Mouse (Mus musculus) spleen, adult 10 weeks (tissue): ENCODE results near the gene Spns1. TPM values are rescaled to one million over a fixed set of nuclear protein-coding genes. Genes with fewer than 3 reads are reported as not detected.

Source experiments
- polyA plus RNA-seq: library from polyadenylated mRNA; stranded (reverse); fragments of 350-450 nt; fragmentation: Illumina TruSeq; extraction: RNeasy Lipid Tissue Mini Kit (QIAGEN cat#74804); gene quantifications from one replicate; pipeline ENCODE4 v1.2.3, GENCODE M21; 2015; ENCODE audit warnings: low replicate concordance; ENCODE audit not compliant: insufficient read depth

Gene Spns1
- polyA plus RNA-seq, result 18.3 TPM

DNA sequence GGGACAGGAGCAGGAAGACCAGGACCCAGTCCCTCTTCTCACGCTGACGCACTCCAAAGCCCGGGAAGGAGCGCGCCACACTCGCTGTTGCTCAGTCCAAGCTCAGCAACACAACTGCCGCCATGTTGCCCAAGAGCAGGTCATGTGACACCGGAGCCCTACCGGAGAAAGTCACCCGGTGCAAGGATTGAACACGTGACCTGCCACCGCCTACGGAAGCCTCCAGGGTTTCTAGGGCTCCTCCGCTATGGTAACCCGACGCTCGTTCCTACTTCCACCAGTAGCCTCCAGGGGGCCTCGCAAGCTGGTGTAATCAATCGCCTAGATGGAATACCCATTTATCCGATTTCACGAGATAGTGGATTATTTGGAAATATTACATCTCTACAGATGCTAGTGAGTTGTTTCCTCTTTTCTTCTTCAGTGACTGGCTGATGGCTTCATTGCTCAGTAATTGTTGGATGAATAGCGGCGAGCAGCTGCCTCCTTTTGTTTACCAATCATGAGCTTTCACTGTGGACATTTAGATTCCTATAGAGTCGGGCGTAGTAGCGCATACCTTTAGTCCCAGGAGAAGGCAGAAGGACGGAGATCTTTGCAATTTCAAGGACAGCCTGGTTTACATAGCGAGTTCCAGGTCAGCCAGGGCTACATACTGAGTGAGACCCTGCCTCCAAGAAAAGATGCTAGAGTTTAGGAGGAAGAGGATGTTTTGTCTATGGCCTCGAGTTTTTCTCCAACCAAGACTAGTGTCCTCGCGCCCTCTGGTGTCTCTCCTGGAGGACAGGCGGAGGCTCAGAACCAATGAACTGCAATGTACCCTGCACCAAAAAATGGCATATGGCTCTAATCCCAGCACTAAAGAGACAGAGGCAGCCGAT, at the start of gene Spns1:
TSS of gene Spns1 (minus strand) at position 173 of the 881 bp plus-strand sequence.

DNA sequence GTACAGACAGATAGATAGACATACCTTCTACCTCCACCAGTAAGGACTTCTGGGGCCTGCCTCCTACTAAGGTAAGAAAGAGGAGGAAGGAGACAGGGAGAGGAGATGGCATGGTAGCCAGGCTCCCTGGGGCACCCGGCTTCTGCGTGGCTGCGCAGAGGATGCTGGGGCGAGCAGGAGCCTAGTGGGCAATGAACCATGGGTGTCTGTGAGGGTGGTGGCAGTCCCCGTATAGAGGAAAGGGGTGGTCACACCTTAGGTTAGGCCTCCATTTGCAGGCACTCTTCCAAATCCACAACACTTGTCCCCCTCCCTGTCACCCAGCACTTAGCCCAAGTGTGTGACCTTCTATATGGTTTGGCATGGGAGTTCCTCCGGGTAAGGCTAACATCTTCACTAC, 37.5 kb upstream of the Spns1 start, which contains the start of gene Cd19:
TSS of gene Cd19 (minus strand) at position 165 of the 400 bp plus-strand sequence.

DNA sequence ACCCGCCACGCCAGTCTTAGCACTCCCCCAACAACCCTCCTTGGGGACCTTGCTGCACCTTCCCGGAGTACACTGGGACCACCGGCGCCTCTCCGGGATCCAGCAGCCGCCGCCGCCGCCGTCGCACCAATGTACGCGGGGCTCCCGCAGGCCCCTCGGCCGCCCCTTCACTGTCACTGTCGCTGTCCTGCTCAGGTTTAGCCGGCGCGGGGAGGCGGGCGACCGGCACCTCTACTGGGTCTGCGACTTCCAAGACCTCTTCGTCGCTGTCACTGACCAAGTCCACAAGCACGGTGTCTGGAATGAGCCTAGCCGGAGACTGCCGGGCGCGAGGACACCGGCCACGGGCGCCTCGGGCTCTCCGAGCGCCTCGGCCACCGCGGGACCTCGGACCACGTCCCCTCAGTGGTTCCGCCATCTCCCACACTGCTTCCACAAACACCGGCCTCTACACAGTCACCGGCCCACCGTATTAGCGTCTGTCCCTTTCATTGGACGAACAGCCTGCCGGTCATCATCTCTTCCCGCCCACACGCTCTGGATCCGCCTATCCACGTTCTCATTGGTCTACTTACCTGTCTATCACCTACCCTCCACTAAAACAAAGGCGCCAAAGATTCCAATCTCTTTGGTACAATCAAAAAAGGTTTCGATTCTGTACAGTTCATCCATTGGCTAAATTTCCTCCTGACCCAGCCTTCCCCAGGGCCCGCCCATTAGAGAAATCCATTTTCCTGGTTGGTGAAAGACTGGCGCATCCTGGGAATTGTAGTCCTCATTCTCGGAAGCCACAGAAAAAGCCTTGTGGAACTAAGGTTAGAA, 19.3 kb upstream of the Spns1 start, which contains the start of gene Nfatc2ip:
TSS of gene Nfatc2ip (minus strand) at position 440 of the 822 bp plus-strand sequence.

DNA sequence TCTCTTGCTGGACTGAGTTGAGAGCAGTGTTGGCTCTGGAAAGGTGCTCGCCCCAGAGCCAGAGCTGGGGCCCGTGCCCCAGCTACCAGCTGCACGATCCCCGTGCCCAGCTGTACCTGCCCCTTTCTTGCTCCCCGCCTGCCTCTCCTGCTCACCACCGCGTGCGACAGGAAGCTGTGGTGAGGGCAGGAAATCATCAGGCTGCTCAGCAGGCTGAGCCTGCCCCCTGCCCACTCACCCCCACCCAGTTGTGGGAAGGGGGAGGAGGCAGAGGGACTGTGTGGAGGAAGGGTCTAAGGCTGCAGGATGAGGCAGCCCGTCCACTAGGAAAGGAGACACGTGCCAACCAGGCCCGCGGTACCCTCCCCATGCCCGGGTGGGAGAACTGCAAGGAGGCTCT, 7.9 kb downstream of the Spns1 start, which contains the start of gene Lat:
TSS of gene Lat (minus strand) at position 178 of the 400 bp plus-strand sequence.

Other genes starting within 250 kb of the Spns1 start
- 75.3 TPM for gene Xpo6, start 176.9 kb downstream of the Spns1 start, polyA plus RNA-seq
- gene Sbk1, start 104.8 kb downstream of the Spns1 start, polyA plus RNA-seq, result 35.6 TPM
- gene Lat, start 7.9 kb downstream of the Spns1 start, polyA plus RNA-seq, result 72.7 TPM
- 27.6 TPM for gene Nfatc2ip, start 19.3 kb upstream of the Spns1 start, polyA plus RNA-seq
- gene Cd19, start 37.4 kb upstream of the Spns1 start, polyA plus RNA-seq, result 712 TPM
- gene Rabep2, start 51.3 kb upstream of the Spns1 start, polyA plus RNA-seq, result 15.8 TPM
- gene Atp2a1, start 85.7 kb upstream of the Spns1 start, polyA plus RNA-seq, result 0.51 TPM
- 30.3 TPM for gene Sh2b1, start 98.0 kb upstream of the Spns1 start, polyA plus RNA-seq
- 42.6 TPM for gene Tufm, start 109.9 kb upstream of the Spns1 start, polyA plus RNA-seq
- gene Atxn2l, start 126.0 kb upstream of the Spns1 start, polyA plus RNA-seq, result 188 TPM
- 205 TPM for gene Eif3c, start 189.0 kb upstream of the Spns1 start, polyA plus RNA-seq
- 18.4 TPM for gene Apobr, start 207.5 kb upstream of the Spns1 start, polyA plus RNA-seq
- gene Cln3, start 208.4 kb upstream of the Spns1 start, polyA plus RNA-seq, result 40.6 TPM
- 0.33 TPM for gene Il27, start 217.5 kb upstream of the Spns1 start, polyA plus RNA-seq